Mouse (Mus musculus) kidney, postnatal 0 days (tissue): Measurements from ENCODE around the gene Otud7a. TPM values are rescaled to one million over a fixed set of nuclear protein-coding genes. Genes with fewer than 3 reads are reported as not detected.

Experiments
- ATAC-seq: fragments of 200-750 bp; cut with Nextera tagmentation; replicated peaks from 2 replicates; pipeline ENCODE4 v1.8.0; 2017; ENCODE audit warnings: low read depth, moderate number of reproducible peaks, moderate TSS enrichment, moderate library complexity; ENCODE audit not compliant: low FRiP score
- DNase-seq: peaks from one replicate; pipeline ENCODE4 v3.0.0-alpha.2; 2016; ENCODE audit warnings: low spot score
- H3K27ac ChIP-seq: fragments of 300-500 bp; sonication (generic); 2 replicates; pipeline ENCODE4 v1.5.1; 2014; ENCODE audit warnings: mild to moderate bottlenecking
- H3K27me3 ChIP-seq: fragments of 300-500 bp; sonication (generic); 2 replicates; pipeline ENCODE4 v1.6.1; 2014; ENCODE audit warnings: low read length, mixed read lengths; ENCODE audit not compliant: insufficient read depth
- H3K36me3 ChIP-seq: fragments of 300-500 bp; sonication (generic); 2 replicates; pipeline ENCODE4 v1.6.1; 2014; ENCODE audit warnings: low read length, mixed read lengths; ENCODE audit not compliant: insufficient read depth
- H3K4me1 ChIP-seq: fragments of 300-500 bp; sonication (generic); replicated peaks from 2 replicates; pipeline ENCODE4 v1.6.1; 2014; ENCODE audit warnings: antibody characterized with exemption, low read length, mixed read lengths; ENCODE audit not compliant: insufficient read depth
- H3K4me2 ChIP-seq: fragments of 300-500 bp; sonication (generic); 2 replicates; pipeline ENCODE4 v1.6.1; 2014; ENCODE audit warnings: mild to moderate bottlenecking, low read length, moderate library complexity, mixed read lengths
- H3K4me3 ChIP-seq: fragments of 300-500 bp; sonication (generic); replicated peaks from 2 replicates; pipeline ENCODE4 v1.5.1; 2014; ENCODE audit warnings: low read depth, low read length
- H3K9ac ChIP-seq: fragments of 300-500 bp; sonication (generic); 2 replicates; pipeline ENCODE4 v1.6.1; 2014; ENCODE audit warnings: low read depth, low read length
- H3K9me3 ChIP-seq: fragments of 300-500 bp; sonication (generic); replicated peaks from 2 replicates; pipeline ENCODE4 v1.6.1; 2016; ENCODE audit warnings: low read length, inconsistent platforms, mixed read lengths
- CTCF ChIP-seq: IDR thresholded peaks from 2 replicates; pipeline ENCODE4 v1.5.1; 2016; ENCODE audit warnings: antibody characterized with exemption, low read depth, mild to moderate bottlenecking, moderate library complexity
- WGBS: fragments of 180-500 bp; shearing (Covaris S2); extraction: QIAGEN DNeasy Blood & Tissue Kit; methylation state at CpG from one replicate; pipeline ENCODE4 v1.1.7; 2014; 5-methylcytosine and 5-hydroxymethylcytosine counted together
- polyA plus RNA-seq: library from polyadenylated mRNA; unstranded; fragments of >200 nt; fragmentation: Nextera tagmentation; extraction: Ambion mirVana; gene quantifications from 2 replicates; pipeline ENCODE4 v1.2.1, GENCODE M21; 2015

Gene Otud7a
- polyA plus RNA-seq, 1 experiment from 2014 or later, result 0.05 TPM

DNA sequence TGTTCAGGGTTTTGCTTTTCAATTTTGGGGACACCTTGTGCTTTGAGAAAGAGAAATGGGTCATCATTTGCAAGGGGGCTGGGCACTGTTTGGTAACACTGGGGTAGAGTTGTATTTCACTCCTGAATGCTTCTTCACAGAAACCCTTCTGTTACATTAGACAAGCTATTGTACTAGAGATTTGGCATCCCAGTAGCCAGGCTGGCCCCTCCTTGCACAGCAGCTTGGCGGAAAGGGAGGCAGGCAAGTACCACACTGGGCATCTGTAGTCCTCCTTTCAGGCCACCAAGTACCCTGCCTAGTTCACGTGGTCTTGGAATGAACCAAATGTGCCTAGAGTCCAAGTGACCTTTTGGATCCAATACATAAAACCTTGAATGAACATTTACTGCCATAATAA lies 18.1 kb downstream of the Otud7a start:
- no peaks in the 10 kb centered on the region for H3K4me1 ChIP-seq
- 82% methylated on average over 2 of the region's 2 CpGs for WGBS
- no peak overlapping the region for H3K4me3 ChIP-seq
- no peaks in the 10 kb centered on the region for H3K36me3 ChIP-seq
- H3K27ac ChIP-seq, result no peak overlapping the region
- TF ChIP-seq CTCF, result no peak
- ATAC-seq, result no peak
- H3K4me2 ChIP-seq, result no peak overlapping the region
- no peak overlapping the region for H3K9ac ChIP-seq
- H3K9me3 ChIP-seq, result no peaks in the 10 kb centered on the region
- H3K27me3 ChIP-seq, result no peaks in the 10 kb centered on the region
- no peak for DNase-seq

DNA sequence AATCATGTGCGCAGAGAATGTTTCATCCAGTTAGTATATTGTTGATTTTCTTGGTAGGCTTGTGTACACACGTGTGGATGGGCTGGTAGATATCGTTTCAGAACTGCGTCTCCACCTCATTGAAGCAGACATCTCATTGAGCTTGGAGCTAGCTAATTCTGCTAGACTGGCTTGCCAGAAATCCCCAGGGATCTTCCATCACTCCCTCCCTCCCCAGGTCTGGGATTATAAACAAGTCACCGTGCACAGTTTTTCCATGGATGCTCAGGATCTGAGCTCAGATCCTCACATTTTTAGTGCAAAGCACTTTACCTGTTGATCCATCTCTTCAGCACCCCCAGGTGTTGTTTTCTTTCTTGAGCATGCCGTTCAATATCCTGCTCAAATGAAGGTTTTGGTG lies 22.2 kb downstream of the Otud7a start:
- TF ChIP-seq CTCF, result no peak
- Histone ChIP-seq H3K27me3 (no peaks in the 10 kb centered on the region), H3K9ac (no peak overlapping the region), H3K4me1 (no peaks in the 10 kb centered on the region), H3K9me3 (no peaks in the 10 kb centered on the region), H3K4me2 (no peak overlapping the region), H3K4me3 (no peak overlapping the region), H3K36me3 (no peaks in the 10 kb centered on the region), H3K27ac (no peak overlapping the region)
- ATAC-seq, result no peak
- DNase-seq, result no peak
- 90% methylated on average over 6 of the region's 6 CpGs for WGBS

DNA sequence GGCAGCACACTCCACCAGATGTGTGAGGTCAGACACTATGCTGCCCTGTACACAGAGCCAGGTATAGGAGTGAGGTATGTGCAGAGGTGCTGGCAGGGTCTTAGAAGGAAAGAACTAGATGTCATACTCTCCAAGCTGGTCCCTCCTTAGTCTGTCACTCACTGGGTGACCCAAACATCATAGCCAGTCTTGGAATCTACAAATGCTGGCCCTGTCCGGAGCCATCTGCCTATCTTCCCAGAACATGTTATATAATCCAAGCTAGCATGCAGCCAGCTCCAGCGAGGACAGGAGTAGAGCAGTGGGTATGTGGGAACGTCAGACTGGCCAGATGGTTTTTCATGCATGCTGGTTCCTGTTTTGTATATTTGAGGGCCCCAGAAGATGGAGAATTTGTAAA lies 23.7 kb downstream of the Otud7a start:
- no peak overlapping the region for H3K4me2 ChIP-seq
- DNase-seq (no peak), ATAC-seq (no peak)
- no peak for TF ChIP-seq CTCF
- H3K4me3 ChIP-seq, result no peak overlapping the region
- WGBS, result 77% methylated on average over 3 of the region's 3 CpGs
- H3K36me3 ChIP-seq, result no peaks in the 10 kb centered on the region
- H3K9ac ChIP-seq, result no peak overlapping the region
- H3K27me3 ChIP-seq, result no peaks in the 10 kb centered on the region
- no peaks in the 10 kb centered on the region for H3K4me1 ChIP-seq
- no peaks in the 10 kb centered on the region for H3K9me3 ChIP-seq
- H3K27ac ChIP-seq, result no peak overlapping the region

DNA sequence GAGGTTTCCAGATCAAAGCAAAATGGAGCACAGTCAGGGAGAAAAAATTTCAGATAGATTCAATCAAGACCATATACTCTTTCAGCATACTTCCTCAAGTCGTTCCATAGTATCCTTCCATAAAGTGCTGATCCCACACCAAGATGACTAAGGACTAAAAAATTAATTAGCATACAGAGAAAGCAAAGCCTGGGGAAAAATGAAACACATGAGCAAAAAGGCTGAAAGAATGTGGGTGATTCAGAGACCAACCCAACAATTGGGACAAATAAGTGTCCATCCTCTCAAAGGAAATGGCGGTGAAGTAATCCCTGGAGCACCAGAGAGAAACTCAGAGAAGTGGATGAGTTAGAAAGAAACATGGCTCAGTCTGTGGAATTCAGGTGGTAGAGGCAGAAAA lies 38.5 kb downstream of the Otud7a start:
- Histone ChIP-seq H3K9ac (no peak overlapping the region), H3K9me3 (no peaks in the 10 kb centered on the region), H3K36me3 (no peaks in the 10 kb centered on the region), H3K27ac (no peak overlapping the region), H3K4me2 (no peak overlapping the region), H3K4me1 (no peaks in the 10 kb centered on the region), H3K27me3 (no peaks in the 10 kb centered on the region), H3K4me3 (no peak overlapping the region)
- no peak for TF ChIP-seq CTCF
- ATAC-seq (no peak), DNase-seq (no peak)
- 80% methylated on average over 2 of the region's 2 CpGs for WGBS

DNA sequence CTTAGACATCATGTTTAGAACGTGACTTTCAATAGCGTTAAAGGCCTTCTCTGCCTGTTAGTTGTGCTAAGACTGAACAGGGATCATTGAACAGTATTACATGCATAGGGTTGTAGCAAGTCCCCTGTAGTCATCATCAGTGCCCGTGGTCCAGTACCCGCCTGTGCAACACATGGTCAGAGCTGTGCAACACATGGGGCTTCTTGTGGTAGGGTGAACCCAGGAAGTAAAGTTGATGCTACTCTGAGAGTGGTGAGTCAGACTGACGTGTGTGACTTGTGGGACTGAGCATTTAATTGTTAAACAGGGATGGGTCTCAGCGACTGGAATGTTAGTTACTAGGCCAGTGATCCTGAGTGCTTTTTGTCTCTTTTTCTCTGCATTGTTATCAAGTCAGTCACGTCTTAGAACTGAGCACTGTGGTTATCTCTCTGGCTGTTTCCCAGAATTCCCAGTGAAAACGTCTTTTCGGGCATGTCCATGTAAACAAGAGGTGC lies 52.5 kb downstream of the Otud7a start:
- Histone ChIP-seq H3K27ac (no peak overlapping the region), H3K4me2 (no peak overlapping the region)
- no peak for ATAC-seq

DNA sequence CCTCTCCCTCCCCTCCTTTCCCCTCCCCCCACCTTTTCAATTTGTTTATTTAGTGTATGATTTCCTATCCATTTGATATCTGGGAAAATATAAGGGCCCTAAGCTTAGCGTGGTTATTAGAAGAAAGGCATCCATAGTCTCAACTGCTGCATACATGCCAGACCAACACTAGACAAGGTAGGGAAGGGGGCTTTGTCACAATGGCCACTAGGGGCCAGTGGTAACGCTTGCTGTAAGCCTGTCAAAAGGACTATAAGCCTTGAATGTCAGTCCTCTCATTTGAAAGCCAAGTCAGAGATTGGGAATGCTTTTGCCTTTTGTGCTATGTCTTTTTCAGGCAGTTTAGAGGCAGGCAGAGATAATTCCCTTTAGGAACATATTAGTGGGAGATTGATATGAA lies 59.7 kb downstream of the Otud7a start:
- H3K9ac ChIP-seq, result no peak overlapping the region
- H3K36me3 ChIP-seq, result no peaks in the 10 kb centered on the region
- no peaks in the 10 kb centered on the region for H3K9me3 ChIP-seq
- H3K27me3 ChIP-seq, result no peaks in the 10 kb centered on the region
- no peak for ATAC-seq
- peak; percentile 56 for TF ChIP-seq CTCF
- H3K4me2 ChIP-seq, result no peak overlapping the region
- DNase-seq, result peak; percentile 6
- no peaks in the 10 kb centered on the region for H3K4me1 ChIP-seq
- 32% methylated on average over 2 of the region's 2 CpGs for WGBS
- no peak overlapping the region for H3K27ac ChIP-seq
- no peak overlapping the region for H3K4me3 ChIP-seq

More for the DNA sequence above, 52.5 kb downstream of the Otud7a start:
- no peak overlapping the region for H3K9ac ChIP-seq
- H3K36me3 ChIP-seq, result no peaks in the 10 kb centered on the region
- no peak overlapping the region for H3K4me3 ChIP-seq
- 79% methylated on average over 9 of the region's 9 CpGs for WGBS
- no peaks in the 10 kb centered on the region for H3K4me1 ChIP-seq
- no peak for TF ChIP-seq CTCF
- no peaks in the 10 kb centered on the region for H3K9me3 ChIP-seq
- no peaks in the 10 kb centered on the region for H3K27me3 ChIP-seq
- DNase-seq, result no peak

DNA sequence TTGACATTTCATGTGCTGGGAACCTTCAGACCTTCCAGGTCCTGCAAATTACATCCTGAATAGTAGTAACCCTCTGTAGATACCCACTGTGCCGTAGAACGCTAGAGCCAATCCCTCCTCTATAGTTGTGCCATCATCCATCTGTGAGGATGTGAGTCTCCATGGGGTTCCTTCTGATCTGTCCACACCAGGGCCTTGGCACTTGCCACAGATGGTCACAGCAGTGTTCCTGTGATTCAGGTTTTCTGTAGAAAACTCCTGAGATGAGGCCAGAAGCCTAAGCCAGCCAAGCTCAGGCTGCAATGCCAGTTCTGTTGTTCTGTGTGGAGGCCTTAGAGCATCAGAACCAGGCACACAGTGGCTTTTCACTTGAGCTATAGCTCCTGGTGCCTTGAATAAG lies 63.5 kb downstream of the Otud7a start:
- DNase-seq, result no peak
- ATAC-seq, result no peak
- Histone ChIP-seq H3K4me1 (no peaks in the 10 kb centered on the region), H3K9ac (no peak overlapping the region), H3K4me3 (no peak overlapping the region), H3K36me3 (no peaks in the 10 kb centered on the region), H3K27me3 (no peaks in the 10 kb centered on the region), H3K4me2 (no peak overlapping the region), H3K9me3 (no peaks in the 10 kb centered on the region), H3K27ac (no peak overlapping the region)
- no peak for TF ChIP-seq CTCF
- WGBS, result 92% methylated on average over 2 of the region's 2 CpGs
